Mouse (Mus musculus): ENCODE measurements around the gene Wnt9a.

- TF ChIP-seq CTCF (conservative IDR thresholded peaks at IDR 0.05; ENCODE audit: low read length) (no peak), NANOG (IDR thresholded peaks at IDR 0.05; ENCODE audit: borderline replicate concordance, low read length) (no peak)
Observed at GRCm38 (mm10) chr11:59364417-59364816, 57.7 kb downstream of the Wnt9a start.
